Mouse (Mus musculus) midbrain, embryonic 14.5 days (tissue): Measurements from ENCODE around the gene Suz12. TPM values are rescaled to one million over a fixed set of nuclear protein-coding genes. Genes with fewer than 3 reads are reported as not detected.
A peak's percentile ranks its signal among the peaks of the same experiment; 100 is the strongest.

Source experiments
- ATAC-seq: fragments of 200-750 bp; cut with Nextera tagmentation; 2 replicates; pipeline ENCODE4 v1.8.0; 2017; ENCODE audit warnings: moderate number of reproducible peaks, moderate library complexity; ENCODE audit not compliant: low FRiP score, low TSS enrichment
- DNase-seq: peaks from one replicate; pipeline ENCODE4 v3.0.0-alpha.2; 2015
- H3K27ac ChIP-seq: fragments of 300-500 bp; sonication (generic); replicated peaks from 2 replicates; pipeline ENCODE4 v1.5.1; 2014; ENCODE audit warnings: mild to moderate bottlenecking, low read depth, low read length, moderate library complexity
- H3K27me3 ChIP-seq: fragments of 300-500 bp; sonication (generic); 2 replicates; pipeline ENCODE4 v1.6.1; 2014; ENCODE audit warnings: low read length, control low read depth, mixed read lengths; ENCODE audit not compliant: control insufficient read depth, insufficient read depth
- H3K36me3 ChIP-seq: fragments of 300-500 bp; sonication (generic); 2 replicates; pipeline ENCODE4 v1.6.1; 2014; ENCODE audit warnings: low read length, control low read depth; ENCODE audit not compliant: control insufficient read depth, insufficient read depth
- H3K4me1 ChIP-seq: fragments of 300-500 bp; sonication (generic); 2 replicates; pipeline ENCODE4 v1.6.1; 2014; ENCODE audit warnings: mild to moderate bottlenecking, antibody characterized with exemption, low read length, control low read depth; ENCODE audit not compliant: control insufficient read depth, insufficient read depth
- H3K4me2 ChIP-seq: fragments of 300-500 bp; sonication (generic); 2 replicates; pipeline ENCODE4 v1.6.1; 2014; ENCODE audit warnings: mild to moderate bottlenecking, low read length, moderate library complexity
- H3K4me3 ChIP-seq: fragments of 300-500 bp; sonication (generic); replicated peaks from 2 replicates; pipeline ENCODE4 v1.5.1; 2014; ENCODE audit warnings: low read depth, low read length
- H3K9ac ChIP-seq: fragments of 300-500 bp; sonication (generic); replicated peaks from 2 replicates; pipeline ENCODE4 v1.6.1; 2014; ENCODE audit warnings: mild to moderate bottlenecking, low read length, moderate library complexity
- H3K9me3 ChIP-seq: fragments of 300-500 bp; sonication (generic); 2 replicates; pipeline ENCODE4 v1.6.1; 2016; ENCODE audit warnings: low read length, control low read depth, mixed read lengths; ENCODE audit not compliant: control insufficient read depth
- WGBS: fragments of 180-500 bp; shearing (Covaris S2); extraction: QIAGEN DNeasy Blood & Tissue Kit; methylation state at CpG from one replicate; pipeline ENCODE4 v1.1.7; 2014; 5-methylcytosine and 5-hydroxymethylcytosine counted together
- polyA plus RNA-seq: library from polyadenylated mRNA; unstranded; fragments of >200 nt; fragmentation: Nextera tagmentation; extraction: Ambion mirVana; gene quantifications from 2 replicates; pipeline ENCODE4 v1.2.1, GENCODE M21; 2014

The Suz12 gene
- polyA plus RNA-seq, 1 experiment from 2014 or later: 21.4 TPM

DNA sequence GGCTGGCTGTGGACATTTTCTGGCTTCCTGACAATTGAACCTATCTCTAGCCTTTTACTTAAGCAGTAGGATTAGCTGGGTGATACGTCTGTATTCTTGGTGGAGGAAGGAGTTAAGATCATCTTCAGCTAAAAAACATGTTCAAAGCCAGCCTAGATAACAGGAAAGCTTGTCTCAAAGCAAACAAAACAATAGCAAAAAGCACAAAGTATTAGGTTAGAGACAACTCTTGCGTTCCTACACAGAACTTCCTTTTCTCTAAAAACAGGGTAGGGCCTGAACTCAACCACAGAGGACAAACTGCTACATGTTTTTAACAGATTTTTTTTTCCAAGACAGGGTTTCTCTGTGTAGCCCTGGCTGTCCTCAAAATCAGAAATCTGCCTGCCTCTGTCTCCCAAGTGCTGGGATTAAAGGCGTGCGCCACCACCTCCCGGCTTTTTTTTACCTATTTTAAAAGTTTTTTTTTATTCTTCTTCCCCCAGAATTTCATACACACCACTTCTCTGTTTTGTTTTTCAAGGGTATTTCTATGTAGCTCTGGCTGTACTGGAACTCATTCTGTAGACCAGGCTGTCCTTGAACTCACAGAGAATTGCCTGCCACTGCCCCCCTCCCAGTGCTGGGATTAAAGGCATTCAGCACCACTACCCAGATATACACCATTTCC, 82.8 kb downstream of the Suz12 start:
- Histone ChIP-seq H3K27ac (no peak overlapping the region), H3K9ac (no peak overlapping the region), H3K4me2 (no peak overlapping the region), H3K4me1 (peaks cover 7% of the 10 kb centered on the region; the same call in 1 of the 2 replicates), H3K4me3 (no peak overlapping the region), H3K36me3 (no peaks in the 10 kb centered on the region), H3K9me3 (no peaks in the 10 kb centered on the region), H3K27me3 (no peaks in the 10 kb centered on the region)
- WGBS: 95% methylated on average over 5 of the region's 5 CpGs
- DNase-seq: no peak
- ATAC-seq: no peak

GRCm38 (mm10) chr11:80077784-80078545, 85.1 kb downstream of the Suz12 start:
- H3K27me3 ChIP-seq: no peaks in the 10 kb centered on the region
- DNase-seq (no peak), ATAC-seq (no peak)
- WGBS: 79% methylated on average over 13 of the region's 14 CpGs
- no peaks in the 10 kb centered on the region for H3K9me3 ChIP-seq
- no peak overlapping the region for H3K27ac ChIP-seq
- H3K36me3 ChIP-seq: no peaks in the 10 kb centered on the region
- no peak overlapping the region for H3K9ac ChIP-seq
- no peak overlapping the region for H3K4me3 ChIP-seq
- no peak overlapping the region for H3K4me2 ChIP-seq
- peaks cover 12% of the 10 kb centered on the region; the same call in 1 of the 2 replicates for H3K4me1 ChIP-seq

GRCm38 (mm10) chr11:80078831-80079230, 85.9 kb downstream of the Suz12 start:
- Histone ChIP-seq H3K4me1 (peaks cover 12% of the 10 kb centered on the region; the same call in 1 of the 2 replicates), H3K36me3 (no peaks in the 10 kb centered on the region), H3K9ac (no peak overlapping the region), H3K27ac (no peak overlapping the region), H3K4me3 (no peak overlapping the region), H3K9me3 (no peaks in the 10 kb centered on the region), H3K27me3 (no peaks in the 10 kb centered on the region), H3K4me2 (no peak overlapping the region)
- 82% methylated on average over 1 of the region's 1 CpGs for WGBS
- no peak for DNase-seq
- ATAC-seq: no peak

DNA sequence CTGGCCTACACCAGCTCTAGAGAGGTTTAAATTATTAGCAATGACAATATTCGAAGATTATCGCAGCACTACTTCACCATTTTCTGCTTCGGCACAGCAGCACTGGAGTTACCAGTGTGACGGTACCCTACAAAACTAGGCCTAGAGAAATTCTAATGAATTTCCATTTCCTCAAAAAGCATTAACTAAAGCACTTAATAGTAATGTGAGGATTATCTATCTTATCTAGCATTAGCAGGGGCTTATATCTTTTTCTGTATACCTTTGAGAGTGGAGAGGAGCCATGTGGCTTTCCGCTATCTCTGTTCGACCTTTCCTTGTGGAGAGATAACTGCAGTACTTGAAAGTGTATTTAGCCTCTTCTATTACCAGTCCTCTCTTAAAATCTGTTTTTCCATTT, 86.8 kb downstream of the Suz12 start:
- Histone ChIP-seq H3K4me3 (peak overlapping the region; percentile 88), H3K27me3 (no peaks in the 10 kb centered on the region), H3K9me3 (no peaks in the 10 kb centered on the region), H3K4me1 (peaks cover 12% of the 10 kb centered on the region; the same call in 1 of the 2 replicates), H3K9ac (peak overlapping the region; percentile 85; the same call in 1 of the 2 replicates), H3K4me2 (peak overlapping the region; percentile 60), H3K27ac (no peak overlapping the region), H3K36me3 (no peaks in the 10 kb centered on the region)
- ATAC-seq: no peak
- WGBS: 57% methylated on average over 6 of the region's 6 CpGs
- no peak for DNase-seq

DNA sequence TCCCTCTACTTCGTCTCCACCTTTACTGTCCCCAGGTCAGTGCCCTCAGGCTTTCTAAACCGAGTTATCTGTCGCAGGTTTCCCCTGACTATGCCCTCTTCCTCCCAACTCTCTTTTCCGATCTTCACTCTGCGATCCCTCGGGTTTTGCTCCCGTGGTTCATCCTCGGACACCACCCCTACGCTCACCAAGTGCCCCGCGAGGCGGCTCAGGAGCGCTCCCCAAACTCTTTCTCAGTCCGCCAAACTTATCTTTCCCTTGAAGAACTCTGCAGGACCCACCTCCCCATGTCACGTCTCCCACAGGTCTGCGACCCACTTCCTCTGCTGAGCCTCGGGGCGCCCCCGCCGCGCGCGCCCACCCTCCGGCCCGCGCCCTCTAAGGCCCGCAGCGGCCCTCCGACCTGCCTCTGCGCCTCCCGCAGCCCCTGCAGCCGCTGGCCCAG, 87.5 kb downstream of the Suz12 start:
- under 1% methylated on average over 32 of the region's 32 CpGs for WGBS
- peaks cover 12% of the 10 kb centered on the region; the same call in 1 of the 2 replicates for H3K4me1 ChIP-seq
- peak overlapping the region; percentile 60 for H3K4me2 ChIP-seq
- peak overlapping the region; percentile 85 for H3K9ac ChIP-seq
- no peaks in the 10 kb centered on the region for H3K36me3 ChIP-seq
- no peaks in the 10 kb centered on the region for H3K27me3 ChIP-seq
- ATAC-seq: no peak; the same call in 1 of the 2 replicates
- no peak for DNase-seq
- no peaks in the 10 kb centered on the region for H3K9me3 ChIP-seq
- peak overlapping the region; percentile 88 for H3K4me3 ChIP-seq
- peak overlapping the region; percentile 74 for H3K27ac ChIP-seq

- WGBS: 6% methylated on average over 54 of the region's 55 CpGs
- ATAC-seq (peak; percentile 92), DNase-seq (peak; percentile 95)
- Histone ChIP-seq H3K9ac (peak within 1 kb of the TSS; percentile 85), H3K4me1 (peaks cover 12% of the 10 kb centered on the region; the same call in 1 of the 2 replicates), H3K27ac (peak within 1 kb of the TSS; percentile 74), H3K9me3 (no peaks in the 10 kb centered on the region), H3K4me3 (peak within 1 kb of the TSS; percentile 88), H3K36me3 (no peaks in the 10 kb centered on the region), H3K27me3 (no peaks in the 10 kb centered on the region), H3K4me2 (peak within 1 kb of the TSS; percentile 60)
These were observed 88.2 kb downstream of the Suz12 start, which contains the start of gene Crlf3 for GRCm38 (mm10) chr11:80080826-80081728. Gene Crlf3, minus strand, starts transcription at chr11:80080991.

DNA sequence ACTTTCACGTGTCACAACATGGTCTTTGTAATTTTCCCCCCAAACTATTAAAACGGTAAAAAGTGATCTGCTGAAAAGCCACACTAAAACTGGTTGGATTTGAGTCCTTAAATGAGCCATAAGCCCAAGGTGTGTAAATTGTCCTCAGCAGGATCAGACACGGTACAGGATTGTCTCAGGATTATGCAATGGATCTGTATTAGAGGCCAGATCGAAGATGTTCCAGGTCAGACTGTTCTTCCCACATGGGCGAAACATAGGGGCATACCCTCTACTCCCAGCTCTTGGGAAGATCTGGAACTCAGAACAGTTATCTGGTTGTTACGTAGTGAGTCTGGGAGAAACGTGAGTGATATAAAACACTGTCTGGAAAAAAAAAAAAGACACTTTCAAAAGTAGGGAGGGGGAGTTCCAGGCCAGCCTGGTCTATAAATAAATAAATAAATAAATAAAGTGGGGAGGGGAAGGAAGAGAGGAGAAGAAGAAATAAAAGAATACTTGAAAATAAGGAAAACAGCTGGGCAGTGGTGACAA, 88.9 kb downstream of the Suz12 start:
- H3K36me3 ChIP-seq: no peaks in the 10 kb centered on the region
- H3K4me3 ChIP-seq: no peak overlapping the region
- DNase-seq: no peak
- no peak overlapping the region for H3K27ac ChIP-seq
- no peaks in the 10 kb centered on the region for H3K27me3 ChIP-seq
- no peaks in the 10 kb centered on the region for H3K9me3 ChIP-seq
- no peak overlapping the region for H3K9ac ChIP-seq
- no peak for ATAC-seq
- H3K4me2 ChIP-seq: peak overlapping the region; percentile 60; the same call in 1 of the 2 replicates
- peaks cover 12% of the 10 kb centered on the region; the same call in 1 of the 2 replicates for H3K4me1 ChIP-seq
- 78% methylated on average over 7 of the region's 7 CpGs for WGBS
